Mouse (Mus musculus): ENCODE measurements at regions not wholly inside any gene's neighbourhood (a gene's known extent, or its start where the extent isn't known, plus 50 kb on each side); places are given as distances from the start of the nearest gene placed in this dataset.

GRCm38 (mm10) chr16:70259364-70259763 is 54.4 kb upstream of the Gbe1 start:
- no peak for DNase-seq
- Histone ChIP-seq H3K27ac (ENCODE audit: insufficient read depth, low read length) (no peak overlapping the region), H3K4me1 (ENCODE audit: control insufficient read depth, insufficient read depth, low read length) (no peaks in the 10 kb centered on the region), H3K4me3 (replicated peaks; ENCODE audit: insufficient read depth, low read depth, low read length) (no peak overlapping the region), H3K27me3 (ENCODE audit: control insufficient read depth, insufficient read depth, low read length) (no peaks in the 10 kb centered on the region)
- 68% methylated on average over 1 of the region's 1 CpGs for WGBS
- TF ChIP-seq POLR2A (IDR thresholded peaks at IDR 0.05; ENCODE audit: borderline replicate concordance, insufficient read depth, low read length) (no peak), CTCF (IDR thresholded peaks at IDR 0.05; ENCODE audit: borderline replicate concordance, insufficient read depth, low read depth, low read length) (no peak)

- H3K27me3 ChIP-seq (ENCODE audit: control insufficient read depth, insufficient read depth, low read length), result no peaks in the 10 kb centered on the region
- TF ChIP-seq CTCF (IDR thresholded peaks at IDR 0.05; ENCODE audit: borderline replicate concordance, insufficient read depth, low read depth, low read length), result no peak
- no peak overlapping the region for H3K4me3 ChIP-seq (replicated peaks; ENCODE audit: insufficient read depth, low read depth, low read length)
- no peak overlapping the region for H3K27ac ChIP-seq (ENCODE audit: insufficient read depth, low read length)
- 83% methylated on average over 1 of the region's 1 CpGs for WGBS
- H3K4me1 ChIP-seq (ENCODE audit: control insufficient read depth, insufficient read depth, low read length), result no peaks in the 10 kb centered on the region
- DNase-seq, result no peak
These were observed 53.6 kb upstream of the Gbe1 start for GRCm38 (mm10) chr16:70260151-70260550.
